Mouse (Mus musculus): ENCODE measurements around the gene Trim12c. TPM values are rescaled to one million over a fixed set of nuclear protein-coding genes. Genes with fewer than 3 reads are reported as not detected.

The Trim12c gene
- total RNA-seq, 2 experiments from 2014 or later, result 1.8 to 2.0 TPM

Other genes starting within 250 kb of the Trim12c start
- gene Olfr646, start 248.5 kb downstream of the Trim12c start, total RNA-seq (2021), result not detected
- gene Ubqln5, start 223.5 kb downstream of the Trim12c start, total RNA-seq (2021), result not detected
- not detected for gene Olfr643, start 216.0 kb downstream of the Trim12c start, total RNA-seq (2021)
- gene Ubqln3, start 210.1 kb downstream of the Trim12c start, total RNA-seq (2021), result not detected
- not detected for gene Ubqlnl, start 202.8 kb downstream of the Trim12c start, total RNA-seq (2021)
- not detected for gene Olfm5, start 188.5 kb downstream of the Trim12c start, total RNA-seq (2021)
- not detected for gene Olfr648, start 170.0 kb downstream of the Trim12c start, total RNA-seq (2021)
- gene Olfr649, start 157.4 kb downstream of the Trim12c start, total RNA-seq (2021), result not detected
- under 1 TPM in 1 of 2 experiments, not detected in 1; 0.20 TPM for gene Trim6, start 134.6 kb downstream of the Trim12c start, total RNA-seq (2021)
- gene Trim34a, start 108.9 kb downstream of the Trim12c start, total RNA-seq (2021), result 1 to 10 TPM in 1 of 2 experiments, under 1 TPM in 1; 0.67 to 1.4 TPM
- gene Trim5, start 65.3 kb downstream of the Trim12c start, total RNA-seq (2021), result under 1 TPM; 0.62 to 0.66 TPM
- 1 to 10 TPM; 2.3 to 2.4 TPM for gene Trim12a, start 37.9 kb downstream of the Trim12c start, total RNA-seq (2021)
- under 1 TPM in 1 of 2 experiments, not detected in 1; 0.39 TPM for gene Trim34b, start 23.9 kb downstream of the Trim12c start, total RNA-seq (2021)
- not detected for gene Trim30b, start 16.5 kb upstream of the Trim12c start, total RNA-seq (2021)
- gene Trim30c, start 47.5 kb upstream of the Trim12c start, total RNA-seq (2021), result not detected
- 1 to 10 TPM in 1 of 2 experiments, under 1 TPM in 1; 0.77 to 1.2 TPM for gene Trim30a, start 111.8 kb upstream of the Trim12c start, total RNA-seq (2021)
- gene Trim30d, start 154.5 kb upstream of the Trim12c start, total RNA-seq (2021), result under 1 TPM; 0.20 to 0.30 TPM
- gene Olfr651, start 196.8 kb upstream of the Trim12c start, total RNA-seq (2021), result not detected
- gene Olfr652, start 207.5 kb upstream of the Trim12c start, total RNA-seq (2021), result not detected
- not detected for gene Olfr653, start 224.0 kb upstream of the Trim12c start, total RNA-seq (2021)
- gene Olfr654, start 233.7 kb upstream of the Trim12c start, total RNA-seq (2021), result not detected
- gene Olfr655, start 248.4 kb upstream of the Trim12c start, total RNA-seq (2021), result not detected